Mouse (Mus musculus) left cerebral cortex, adult 9 months (tissue): ENCODE measurements around the gene Nt5dc3.

Source experiments
- DNase-seq, 2 experiments: peaks; one replicate each; pipeline ENCODE4 v3.0.0; 2022; ENCODE audit warnings: low spot score in 2 of 2

Nt5dc3 gene

DNA sequence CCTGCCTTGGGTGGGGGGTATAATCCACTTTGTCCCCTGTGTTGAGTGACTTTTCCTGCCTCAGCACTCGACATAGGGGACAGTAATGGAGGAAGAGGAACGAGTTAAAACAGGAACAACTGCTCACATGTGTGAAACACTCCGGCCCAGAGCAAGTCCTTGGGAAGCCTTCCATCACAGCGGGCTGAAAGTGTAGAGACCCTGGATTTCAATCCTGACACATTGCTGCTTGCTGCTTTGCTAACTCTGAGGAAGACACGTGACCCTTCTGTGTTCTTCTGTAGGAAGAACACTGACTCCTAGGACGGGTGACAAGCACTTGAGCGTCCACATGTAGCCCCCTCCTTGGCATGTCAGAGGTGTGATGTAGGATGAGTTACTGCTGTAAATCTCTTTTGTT lies 36.3 kb downstream of the Nt5dc3 start:
- DNase-seq = no peak

- DNase-seq = peak in 1 of 2 experiments; percentile 14
Measured at GRCm38 (mm10) chr10:86819649-86820165, 40.9 kb downstream of the Nt5dc3 start.

DNA sequence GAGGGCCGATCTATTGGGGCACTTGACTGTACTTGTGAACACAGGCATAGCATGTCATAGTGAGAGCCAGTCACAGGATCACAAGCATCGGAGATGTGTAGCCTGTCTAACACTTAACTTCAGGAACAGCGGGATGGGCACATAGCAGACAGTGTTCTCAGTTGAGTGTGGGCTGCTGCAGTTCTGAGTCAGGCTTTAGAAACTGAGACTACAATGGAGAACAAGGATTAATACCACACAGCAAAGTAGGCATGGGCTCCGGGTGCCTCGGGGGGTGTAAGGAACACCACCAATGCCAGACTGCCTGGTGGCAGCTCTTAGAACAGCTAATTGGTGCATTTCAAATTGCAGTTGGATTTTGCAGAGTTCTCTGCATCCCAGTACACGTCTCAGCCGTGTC lies 42.2 kb downstream of the Nt5dc3 start:
- no peak for DNase-seq

- no peak for DNase-seq
Measured at GRCm38 (mm10) chr10:86824093-86824492, 45.3 kb downstream of the Nt5dc3 start.

DNA sequence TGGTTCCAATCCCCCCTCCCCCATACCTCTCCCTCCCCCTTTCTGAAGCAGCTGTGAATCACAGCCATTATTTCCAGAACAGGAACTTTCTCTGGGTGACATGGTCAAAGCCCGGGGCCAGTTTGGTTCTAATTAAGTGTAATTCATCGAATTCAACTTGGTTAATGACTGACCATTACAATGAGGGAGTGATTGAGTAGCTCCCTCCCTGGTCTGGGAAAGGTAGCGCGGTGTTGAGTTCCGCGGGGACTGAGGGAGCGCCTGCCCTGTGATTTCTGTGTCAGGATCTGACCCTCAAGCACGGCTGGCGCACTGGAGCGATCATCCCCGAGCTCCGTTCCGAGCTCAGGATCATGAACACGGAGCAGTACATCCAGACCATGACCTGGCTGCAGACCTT lies 46.1 kb downstream of the Nt5dc3 start:
- DNase-seq = no peak

GRCm38 (mm10) chr10:86825871-86826522 lies 47.2 kb downstream of the Nt5dc3 start:
- no peak for DNase-seq

- no peak for DNase-seq
Measured at GRCm38 (mm10) chr10:86826929-86827328, 48.1 kb downstream of the Nt5dc3 start.

- DNase-seq = no peak
Measured at GRCm38 (mm10) chr10:86828221-86829135, 49.7 kb downstream of the Nt5dc3 start.

DNA sequence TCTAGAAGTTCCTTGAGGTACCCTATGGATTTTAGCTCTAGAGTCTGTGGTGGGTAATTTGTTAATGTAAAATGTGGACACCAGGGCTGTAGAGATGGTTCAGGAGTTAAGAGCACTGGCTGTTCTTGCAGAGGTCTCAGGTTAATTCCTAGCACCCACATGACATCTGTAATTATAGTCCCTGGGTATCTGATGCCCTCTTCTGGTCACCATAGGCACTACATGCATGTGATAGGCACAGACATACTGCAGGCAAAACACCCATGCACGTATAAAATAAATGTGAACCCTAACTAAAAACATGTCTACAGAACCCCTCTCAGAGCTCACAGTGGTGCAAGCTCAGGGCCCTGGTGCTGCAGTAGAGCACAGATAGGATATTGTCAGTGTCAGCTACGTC lies 50.7 kb downstream of the Nt5dc3 start:
- no peak for DNase-seq

DNA sequence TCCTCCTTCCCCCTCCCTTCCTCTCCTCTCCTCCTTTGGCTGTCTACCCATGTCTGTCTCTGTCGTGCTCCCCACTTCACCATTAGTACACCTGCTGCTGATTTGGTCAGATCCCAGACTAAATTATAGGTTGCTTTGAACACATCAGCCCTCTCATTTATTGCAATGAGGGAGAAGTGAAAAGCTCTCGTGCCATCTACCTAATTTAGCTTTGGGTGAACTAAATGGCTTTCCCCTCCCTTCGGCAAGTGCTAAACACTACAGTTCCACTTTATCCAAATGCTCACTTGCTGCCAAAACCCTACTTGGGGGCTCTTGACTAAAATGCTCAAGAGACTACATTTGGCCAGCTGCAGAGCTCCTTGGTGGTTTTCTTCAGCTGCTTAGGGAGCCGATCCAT lies 58.0 kb downstream of the Nt5dc3 start:
- no peak for DNase-seq

DNA sequence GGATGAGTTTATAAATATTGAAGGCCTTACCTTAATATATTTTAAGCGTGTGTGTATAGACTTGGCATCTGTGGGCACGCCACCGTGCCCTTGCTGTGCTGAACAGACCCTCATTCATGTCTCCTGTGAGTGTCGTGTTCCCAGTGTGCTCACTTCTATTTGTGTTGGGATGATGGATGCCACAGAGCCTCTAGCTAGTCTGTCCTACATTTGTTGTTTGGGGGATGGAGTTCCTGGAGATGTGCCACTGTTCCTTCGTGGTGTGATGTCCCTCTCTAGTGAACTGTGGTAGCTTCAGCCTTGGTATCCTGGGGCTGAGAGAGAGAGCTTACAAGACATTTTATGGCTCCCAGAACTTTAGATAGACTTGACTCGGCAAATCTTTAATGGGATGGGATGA lies 60.0 kb downstream of the Nt5dc3 start:
- no peak for DNase-seq

DNA sequence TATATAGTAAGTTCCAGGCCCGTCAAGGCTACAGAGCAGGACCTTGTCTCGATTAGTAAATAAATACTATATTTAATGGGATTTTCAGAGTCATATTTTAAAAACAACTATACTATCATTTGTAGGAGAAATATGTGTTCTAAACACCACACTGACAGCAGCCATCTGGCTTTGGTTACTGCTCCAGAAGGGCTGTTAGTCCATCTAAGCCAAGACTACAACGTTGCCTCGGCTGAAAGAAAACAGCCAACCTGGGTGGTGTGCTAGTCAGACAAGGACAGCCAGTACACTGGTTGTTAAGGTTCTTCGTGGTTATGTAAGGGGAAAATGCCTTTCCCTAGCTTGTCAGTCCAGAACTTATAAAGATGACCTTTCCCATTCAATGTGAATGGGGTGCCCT lies 63.9 kb downstream of the Nt5dc3 start:
- DNase-seq = no peak

GRCm38 (mm10) chr10:86846926-86847467 lies 68.2 kb downstream of the Nt5dc3 start:
- no peak for DNase-seq

GRCm38 (mm10) chr10:86849087-86849486 lies 70.3 kb downstream of the Nt5dc3 start:
- no peak for DNase-seq

GRCm38 (mm10) chr10:86849508-86849907 lies 70.7 kb downstream of the Nt5dc3 start:
- DNase-seq = no peak

DNA sequence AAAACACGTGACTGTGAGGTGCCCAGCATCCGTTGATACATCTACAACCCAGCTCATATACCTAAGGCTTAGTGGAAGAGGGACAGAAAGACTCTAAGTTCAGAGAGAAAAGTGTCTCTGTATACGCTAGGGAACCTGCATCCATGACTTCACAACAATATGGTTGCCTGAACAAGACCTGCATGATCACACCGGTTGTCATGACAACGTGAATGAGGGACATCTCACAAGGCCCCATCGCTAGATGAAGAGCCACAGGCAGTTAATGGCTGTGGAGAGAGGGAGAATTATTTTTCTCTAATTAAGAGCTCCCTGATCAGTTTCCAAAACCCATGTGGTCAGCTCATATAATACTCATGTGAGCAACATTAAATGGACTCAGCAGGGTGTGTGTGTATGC lies 73.4 kb downstream of the Nt5dc3 start:
- DNase-seq = no peak

GRCm38 (mm10) chr10:86853433-86853832 lies 74.6 kb downstream of the Nt5dc3 start:
- no peak for DNase-seq

DNA sequence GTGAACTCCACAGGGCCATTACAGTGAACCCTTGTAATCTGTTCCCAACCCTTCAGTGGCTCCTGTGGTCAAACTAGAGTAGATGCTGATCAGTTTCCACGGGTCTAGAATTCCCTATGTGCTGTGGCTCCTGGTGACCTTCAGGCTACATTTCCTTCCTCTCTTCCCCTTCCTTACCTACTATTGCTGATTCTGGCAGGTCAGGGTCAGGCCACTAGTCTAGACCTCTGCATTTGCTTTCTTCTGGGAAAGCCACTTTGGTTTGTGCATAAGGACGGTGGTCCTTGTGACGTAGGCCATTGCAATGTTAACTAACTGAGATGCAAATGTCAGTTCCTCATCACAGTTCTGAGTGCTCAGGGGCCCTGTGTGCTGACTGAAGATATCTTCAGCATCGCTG lies 81.6 kb downstream of the Nt5dc3 start:
- no peak for DNase-seq

DNA sequence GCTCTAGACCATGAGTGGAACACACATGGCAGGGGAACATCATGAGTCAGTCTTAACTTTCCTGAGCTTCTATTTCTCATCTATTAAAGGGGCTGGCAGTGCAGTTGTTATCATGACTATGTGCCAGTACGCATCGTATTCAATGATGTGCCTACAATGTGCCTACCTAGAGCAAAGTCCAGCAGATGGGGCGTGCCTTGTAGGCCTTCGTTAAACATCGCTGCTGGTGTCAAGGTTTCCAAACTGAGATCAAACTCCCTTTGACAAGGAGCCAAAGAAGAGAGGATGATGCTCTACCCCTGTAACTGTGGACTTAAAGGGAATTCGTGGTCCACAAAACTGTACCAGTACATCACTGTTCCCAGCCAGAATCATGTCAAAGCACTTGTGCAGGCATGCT lies 83.7 kb downstream of the Nt5dc3 start:
- DNase-seq = no peak

GRCm38 (mm10) chr10:86863429-86863828 lies 84.6 kb downstream of the Nt5dc3 start:
- DNase-seq = no peak

GRCm38 (mm10) chr10:86872121-86872520 lies 93.3 kb downstream of the Nt5dc3 start:
- peak in 1 of 2 experiments; percentile 11 for DNase-seq

- no peak for DNase-seq
Measured at GRCm38 (mm10) chr10:86872591-86872990, 93.8 kb downstream of the Nt5dc3 start.

DNA sequence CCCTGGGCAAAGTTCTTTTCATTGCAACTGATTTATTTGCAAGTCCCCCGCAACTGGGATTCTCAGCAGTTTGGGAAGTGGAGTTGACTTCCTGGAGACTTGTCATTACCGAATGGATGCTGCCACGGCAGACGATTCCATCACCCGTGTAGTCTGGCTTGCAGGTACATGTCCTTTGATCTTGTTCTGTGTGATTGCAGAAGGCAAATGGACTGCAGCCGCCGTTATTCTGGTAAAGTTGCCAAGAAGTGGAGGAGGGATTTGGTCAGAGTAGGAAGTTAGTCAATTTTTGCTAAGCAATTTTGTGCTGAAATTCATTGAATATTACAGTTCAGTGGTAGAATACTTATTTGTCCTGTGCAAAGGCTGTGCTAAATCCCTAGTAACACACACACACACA lies 99.9 kb downstream of the Nt5dc3 start:
- DNase-seq = no peak
